Mouse (Mus musculus): ENCODE results near the gene Ankrd13a. TPM values are rescaled to one million over a fixed set of nuclear protein-coding genes. Genes with fewer than 3 reads are reported as not detected.

Gene Ankrd13a
- total RNA-seq (2021), result 10 to 100 TPM; 41.1 to 43.1 TPM

DNA sequence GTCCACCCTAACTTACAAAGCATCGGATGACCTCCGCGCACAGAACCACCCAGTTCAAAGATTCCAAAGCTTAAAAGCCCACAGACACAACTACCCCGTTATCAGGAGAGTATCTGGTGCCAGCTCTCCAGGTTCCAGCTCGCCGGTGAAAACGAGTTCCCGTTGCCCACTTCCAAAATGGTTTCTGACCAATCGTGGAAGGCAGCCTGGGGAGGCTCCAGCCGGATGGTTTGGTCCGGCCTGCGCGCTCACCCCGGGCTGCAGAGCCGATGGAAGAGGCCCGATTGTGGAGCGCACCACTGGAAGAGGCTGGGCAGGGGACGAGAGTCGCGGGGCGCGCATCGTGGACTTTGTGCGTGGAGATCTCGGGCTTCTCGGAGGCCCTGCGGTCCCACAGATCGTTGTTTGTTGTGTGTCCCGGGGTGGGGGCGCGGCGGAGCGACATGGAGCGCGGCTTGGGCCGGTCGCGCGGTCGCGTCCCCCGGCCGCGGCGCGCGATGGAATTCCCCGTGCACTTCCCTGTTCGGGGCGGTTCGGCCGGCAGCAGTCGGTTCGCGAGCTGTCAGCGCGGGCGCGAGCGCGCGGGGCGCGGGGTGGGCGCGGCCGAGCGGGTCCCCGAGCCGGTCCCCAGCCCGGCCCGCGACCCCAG lies at the start of gene Ankrd13a:
Gene Ankrd13a, plus strand, starts transcription at position 275 of the 649 bp plus-strand sequence.
- peak; percentile 72 to 88 for DNase-seq (ENCODE audit: extremely low spot score in 1 of 2, low spot score in 1 of 2)

DNA sequence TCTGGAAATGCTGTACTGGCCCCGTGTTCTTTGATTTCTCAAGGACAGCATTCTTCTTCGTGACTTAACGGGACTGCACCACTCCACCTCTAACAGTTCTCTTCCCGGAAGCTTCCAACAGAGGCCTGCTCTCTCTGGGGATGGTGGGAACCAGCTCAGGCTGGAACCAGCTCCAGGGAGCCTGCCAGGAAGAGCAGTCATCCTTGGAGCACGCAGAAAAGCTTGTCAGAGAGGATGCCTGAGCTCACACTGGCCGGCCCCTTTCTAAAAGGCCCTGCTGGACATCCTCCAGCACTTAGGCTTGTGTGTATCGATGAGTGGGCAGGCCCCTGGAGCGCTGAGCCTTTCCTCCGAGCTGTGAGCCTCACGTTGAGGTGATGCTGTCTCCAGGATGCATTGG lies 46.3 kb upstream of the Ankrd13a start:
- DNase-seq (ENCODE audit: extremely low spot score in 1 of 2, low spot score in 1 of 2), result no peak

DNA sequence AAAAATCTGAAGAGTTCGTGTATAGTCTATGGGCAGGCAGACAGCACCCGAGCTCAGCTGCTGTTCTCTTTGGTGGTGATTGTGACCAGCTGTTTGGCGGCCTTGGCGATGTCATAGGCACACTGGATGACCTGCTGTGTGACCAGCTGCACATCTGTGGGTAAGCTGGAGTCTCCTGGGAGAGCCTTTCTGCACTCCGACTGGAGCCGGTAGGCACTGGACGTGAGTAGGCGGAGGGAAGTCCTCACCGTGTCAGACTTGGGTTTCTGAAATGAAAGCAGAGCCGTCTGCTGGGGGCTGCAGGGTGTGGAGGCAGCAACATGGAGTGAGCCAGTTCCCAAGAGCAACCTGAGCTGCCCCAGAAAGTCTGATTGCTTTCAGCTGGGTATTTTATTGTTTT lies 44.3 kb upstream of the Ankrd13a start:
- no peak for DNase-seq (ENCODE audit: extremely low spot score in 1 of 2, low spot score in 1 of 2)

DNA sequence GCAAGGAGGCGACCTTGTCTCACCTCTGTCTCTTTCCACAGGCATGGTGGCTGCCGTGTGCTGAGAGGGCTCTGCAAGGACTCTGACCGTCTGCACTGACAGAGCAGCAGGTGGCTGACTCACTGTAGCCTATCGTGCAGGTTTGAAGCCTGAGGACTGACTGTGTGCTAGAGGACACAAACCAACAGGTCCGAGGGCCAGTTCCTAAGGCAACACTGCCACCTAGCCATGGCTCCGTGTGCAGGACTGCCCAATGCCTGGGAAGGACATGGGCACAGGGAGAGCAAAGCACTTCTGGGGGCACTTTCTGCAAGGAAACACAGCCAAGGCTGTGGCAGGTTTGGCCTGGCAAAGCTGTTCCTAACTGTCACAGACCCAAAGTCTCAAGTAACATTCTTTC lies 43.0 kb upstream of the Ankrd13a start:
- DNase-seq (ENCODE audit: extremely low spot score in 1 of 2, low spot score in 1 of 2), result no peak

DNA sequence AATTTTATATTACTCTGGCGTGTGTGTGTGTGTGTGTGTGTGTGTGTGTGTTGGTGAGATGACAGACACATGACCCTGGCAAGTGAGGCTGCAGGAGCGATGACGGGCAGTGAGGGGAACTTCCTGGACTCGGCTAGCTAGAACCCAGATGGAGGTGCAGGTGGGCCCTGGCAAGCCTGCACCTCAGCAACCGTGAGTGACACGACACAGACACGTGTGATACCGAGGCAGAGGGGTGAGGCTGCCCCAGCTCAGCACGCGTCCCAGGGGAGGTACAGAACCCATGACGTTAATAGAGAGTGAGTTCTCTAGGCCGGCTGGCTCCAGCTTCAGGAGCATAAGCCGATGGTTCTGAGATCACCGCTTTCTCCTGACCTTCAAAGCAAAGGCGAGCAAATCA lies 42.5 kb upstream of the Ankrd13a start:
- DNase-seq (ENCODE audit: extremely low spot score in 1 of 2, low spot score in 1 of 2), result no peak

DNA sequence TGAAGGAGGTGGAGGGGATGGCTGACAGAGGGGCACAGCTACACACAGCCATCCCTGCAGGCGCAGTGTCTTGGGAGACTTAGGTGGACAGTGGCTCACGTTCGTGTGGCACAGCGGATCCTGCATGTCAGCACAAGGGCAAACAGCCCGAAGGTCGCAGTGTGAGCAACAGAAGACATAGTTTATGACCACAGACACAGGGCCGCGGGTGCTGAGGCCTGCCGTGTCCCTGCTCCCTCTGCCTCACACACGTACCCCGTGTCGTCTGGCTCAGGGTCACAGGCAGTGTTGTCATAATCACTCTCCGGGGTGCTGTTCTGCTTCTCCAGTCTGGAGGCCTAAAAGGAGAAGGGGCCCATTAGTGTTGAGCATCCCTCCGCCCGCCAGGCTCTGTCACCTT lies 40.9 kb upstream of the Ankrd13a start:
- no peak for DNase-seq (ENCODE audit: extremely low spot score in 1 of 2, low spot score in 1 of 2)

DNA sequence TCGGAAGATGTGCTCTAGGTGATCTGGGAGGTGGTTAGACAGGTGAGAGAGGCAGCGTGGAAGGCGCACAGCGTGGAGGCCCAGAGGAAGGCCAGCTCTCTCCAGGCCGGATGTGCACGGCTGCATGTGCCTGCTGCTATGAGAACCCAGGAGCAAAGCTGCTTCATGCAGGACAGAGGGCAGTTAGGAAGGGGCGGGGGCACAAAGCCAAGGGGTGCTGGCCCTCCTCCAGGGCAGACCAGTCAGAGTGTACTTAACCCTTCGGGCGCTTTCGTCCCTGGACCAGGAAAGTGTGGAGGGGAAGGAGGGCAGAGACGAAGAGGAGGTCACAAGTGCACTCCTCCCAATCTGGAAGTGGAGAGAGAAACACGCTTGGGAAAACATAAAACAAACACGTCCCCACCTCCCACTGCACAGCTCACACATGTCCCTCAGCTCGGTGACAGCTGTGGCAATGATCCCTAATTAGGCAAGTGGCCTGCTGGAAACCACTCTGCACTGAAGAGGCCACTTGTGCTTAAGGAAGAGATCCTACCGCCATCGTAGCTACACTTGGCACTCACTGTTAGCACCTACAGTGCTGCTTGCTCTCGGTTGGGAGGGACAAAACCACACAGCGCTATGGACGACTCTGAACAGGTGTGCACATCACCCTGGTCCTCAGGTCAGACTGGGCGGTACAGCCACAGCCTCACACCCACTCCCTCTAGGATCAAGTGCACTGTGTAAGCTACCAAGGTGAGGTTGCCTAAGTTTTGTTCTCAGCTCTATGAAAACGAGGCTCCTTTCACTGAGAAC lies 37.2 kb upstream of the Ankrd13a start:
- no peak for DNase-seq (ENCODE audit: extremely low spot score in 1 of 2, low spot score in 1 of 2)

DNA sequence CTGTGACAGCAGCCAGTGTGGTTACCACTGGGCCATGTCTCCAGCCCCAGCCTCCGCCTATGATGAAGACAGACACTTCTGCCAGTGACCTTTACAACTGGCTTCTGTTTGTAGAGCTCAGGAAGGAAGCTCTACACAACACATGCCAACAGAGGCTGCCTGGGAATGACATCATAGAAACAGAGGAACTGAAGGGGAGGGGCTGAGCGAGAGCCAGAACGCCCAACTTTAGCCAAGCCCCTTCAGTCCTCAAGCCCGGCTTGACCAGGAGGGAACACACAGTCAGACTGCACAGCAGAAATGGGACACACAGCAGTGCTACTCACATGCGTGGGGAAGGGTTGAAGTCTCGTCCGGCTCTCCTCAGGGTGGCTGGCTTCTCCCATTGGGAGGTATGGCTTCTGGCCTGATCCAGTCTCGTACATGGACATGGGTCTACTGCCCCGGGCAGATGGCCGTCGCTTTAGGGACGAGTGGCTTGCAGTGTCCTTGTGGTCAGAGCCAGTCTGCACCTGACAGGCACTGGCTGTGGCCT lies 35.7 kb upstream of the Ankrd13a start:
- DNase-seq (ENCODE audit: extremely low spot score in 1 of 2, low spot score in 1 of 2), result no peak

DNA sequence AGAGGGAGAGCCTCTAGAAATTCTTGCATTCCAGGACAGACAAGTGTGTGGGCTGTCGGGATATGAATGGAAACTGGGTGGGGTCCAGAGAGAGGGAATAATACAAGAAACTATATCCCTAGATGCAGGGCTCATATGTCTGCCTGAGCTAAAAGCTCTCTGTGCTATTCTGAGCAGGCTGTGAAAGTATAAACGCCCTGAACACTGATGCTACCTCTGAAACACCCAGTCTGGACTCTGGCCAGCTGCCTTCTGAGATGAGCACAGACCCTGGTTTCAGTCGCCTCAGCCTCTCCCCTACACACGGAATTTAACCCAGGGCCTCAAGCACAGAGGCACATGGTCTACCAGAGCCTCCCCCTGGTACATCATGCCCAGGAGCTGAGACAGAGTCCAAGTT lies 33.9 kb upstream of the Ankrd13a start:
- no peak for DNase-seq (ENCODE audit: extremely low spot score in 1 of 2, low spot score in 1 of 2)

DNA sequence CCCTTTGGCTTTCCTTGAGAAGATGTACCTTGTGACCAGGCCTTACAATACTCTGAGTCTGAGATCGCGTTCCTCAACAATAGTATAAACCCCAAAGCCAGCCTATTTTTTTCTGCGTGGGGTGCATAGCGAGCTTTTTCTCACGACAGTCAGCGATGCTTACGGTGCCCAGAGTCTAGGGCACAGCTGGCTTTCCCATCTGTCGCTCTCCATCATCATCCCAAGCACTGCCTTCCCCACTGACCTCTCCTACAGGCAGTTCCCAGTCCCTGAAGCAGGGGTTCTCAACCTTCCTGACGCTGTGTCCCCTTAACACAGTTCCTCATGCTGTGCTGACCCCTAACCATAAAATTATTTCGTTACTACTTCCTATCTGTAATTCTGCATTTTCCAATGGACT lies 31.9 kb upstream of the Ankrd13a start:
- DNase-seq (ENCODE audit: extremely low spot score in 1 of 2, low spot score in 1 of 2), result no peak

DNA sequence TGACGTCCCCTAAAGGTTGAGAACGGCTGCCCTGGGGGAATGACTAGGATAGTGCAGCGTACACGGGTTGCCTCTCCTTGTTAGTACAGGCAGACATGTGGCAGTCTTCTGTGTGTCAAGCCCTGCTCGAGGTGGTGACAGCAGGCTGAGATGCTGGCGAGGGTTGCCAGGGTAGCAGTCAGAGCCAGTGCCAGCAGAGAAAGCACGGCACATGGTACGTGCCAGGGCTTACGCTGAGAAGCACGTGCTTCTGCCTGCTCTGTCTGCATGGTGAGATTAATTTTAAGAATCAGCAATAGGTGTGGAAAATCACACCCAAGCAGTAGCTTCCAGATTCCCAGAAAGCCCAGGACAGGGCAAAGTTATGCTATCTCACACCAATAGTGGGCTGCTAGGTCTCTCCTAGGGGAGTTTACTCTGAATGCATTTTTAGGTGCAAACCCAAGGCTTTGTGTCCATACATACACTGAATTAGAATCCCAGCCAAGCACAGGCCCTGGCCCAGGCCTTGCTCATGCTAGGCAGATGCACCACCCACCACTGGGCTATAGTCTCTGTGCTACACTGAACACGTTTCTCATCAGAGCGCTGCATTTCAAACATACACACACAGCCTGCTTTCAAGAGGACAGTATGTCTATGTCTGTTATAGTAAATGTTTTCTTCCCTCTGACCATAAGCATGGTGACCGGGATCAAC lies 31.3 kb upstream of the Ankrd13a start:
- DNase-seq (ENCODE audit: extremely low spot score in 1 of 2, low spot score in 1 of 2), result peak; percentile 33 to 37

DNA sequence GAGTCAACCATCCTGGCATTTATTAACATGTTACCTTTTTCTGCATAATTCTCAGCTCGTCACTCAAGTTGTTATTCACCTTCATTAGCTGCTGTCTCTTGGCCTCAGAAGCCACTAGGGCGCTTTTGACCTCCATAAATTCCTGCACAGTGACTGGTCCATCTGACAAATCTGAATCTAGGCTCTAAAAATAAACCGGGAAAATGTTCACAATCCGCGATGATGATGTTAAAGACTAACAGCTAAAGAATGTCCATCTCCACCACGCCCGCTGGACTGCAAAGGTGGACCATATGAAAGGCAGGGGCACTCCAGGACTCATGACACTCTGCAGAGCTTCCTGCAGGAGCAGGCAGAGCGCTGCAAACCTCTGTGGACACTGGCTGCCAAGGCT lies 30.8 kb upstream of the Ankrd13a start:
- no peak for DNase-seq (ENCODE audit: extremely low spot score in 1 of 2, low spot score in 1 of 2)

DNA sequence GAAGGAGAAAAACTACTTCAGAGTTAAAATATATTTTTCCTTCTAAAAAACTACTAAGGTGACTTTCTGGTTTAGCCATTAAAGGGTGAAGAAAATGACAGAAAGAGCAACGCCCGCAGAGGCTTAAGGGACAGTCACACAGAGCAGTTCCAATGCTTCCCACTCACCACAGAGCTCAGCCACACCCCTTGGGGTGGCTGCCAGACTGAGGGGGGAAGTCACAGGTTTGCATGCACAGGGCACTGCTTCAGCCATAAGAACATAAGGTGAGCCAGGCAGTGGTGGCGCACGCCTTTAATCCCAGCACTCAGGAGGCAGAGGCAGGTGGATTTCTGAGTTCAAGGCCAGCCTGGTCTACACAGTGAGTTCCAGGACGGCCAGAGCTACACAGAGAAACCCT lies 28.9 kb upstream of the Ankrd13a start:
- no peak for DNase-seq (ENCODE audit: extremely low spot score in 1 of 2, low spot score in 1 of 2)

DNA sequence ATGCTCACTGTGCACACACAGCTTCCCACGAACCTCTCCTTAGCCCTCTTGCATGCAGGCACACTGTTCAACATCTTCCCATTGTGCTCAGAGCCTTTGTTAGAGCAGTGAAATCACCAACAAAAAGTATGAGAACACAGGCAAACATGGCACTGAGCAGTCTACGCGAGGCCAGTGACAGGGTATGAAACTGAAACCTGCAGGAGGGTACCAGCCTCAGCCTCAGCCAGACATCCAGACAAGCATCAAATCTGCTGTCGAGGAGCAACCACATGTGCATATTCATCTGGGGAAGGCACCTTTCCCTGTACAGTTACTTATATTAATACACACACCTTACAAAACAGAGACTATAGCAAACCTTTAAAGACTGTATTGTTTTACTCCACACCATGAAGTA lies 27.6 kb upstream of the Ankrd13a start:
- no peak for DNase-seq (ENCODE audit: extremely low spot score in 1 of 2, low spot score in 1 of 2)

DNA sequence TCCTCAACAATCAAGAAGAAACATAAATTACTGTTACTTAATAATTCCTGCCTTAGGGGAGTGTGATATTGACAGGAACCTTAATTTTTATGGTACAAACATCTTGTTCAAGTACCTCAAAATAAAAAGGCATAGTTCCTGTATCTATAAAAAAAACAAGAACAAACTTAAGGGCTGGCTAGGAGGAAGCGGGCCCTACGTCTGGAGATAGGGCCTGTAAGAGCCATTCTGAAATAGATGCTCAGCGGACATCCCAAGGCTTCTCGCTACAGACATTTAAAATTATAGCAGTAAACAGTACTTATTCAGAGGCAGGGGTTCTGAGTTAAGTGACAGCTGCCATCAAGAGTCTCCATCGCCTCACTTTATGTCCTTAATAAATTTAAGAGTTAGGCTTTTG lies 27.0 kb upstream of the Ankrd13a start:
- no peak for DNase-seq (ENCODE audit: extremely low spot score in 1 of 2, low spot score in 1 of 2)

DNA sequence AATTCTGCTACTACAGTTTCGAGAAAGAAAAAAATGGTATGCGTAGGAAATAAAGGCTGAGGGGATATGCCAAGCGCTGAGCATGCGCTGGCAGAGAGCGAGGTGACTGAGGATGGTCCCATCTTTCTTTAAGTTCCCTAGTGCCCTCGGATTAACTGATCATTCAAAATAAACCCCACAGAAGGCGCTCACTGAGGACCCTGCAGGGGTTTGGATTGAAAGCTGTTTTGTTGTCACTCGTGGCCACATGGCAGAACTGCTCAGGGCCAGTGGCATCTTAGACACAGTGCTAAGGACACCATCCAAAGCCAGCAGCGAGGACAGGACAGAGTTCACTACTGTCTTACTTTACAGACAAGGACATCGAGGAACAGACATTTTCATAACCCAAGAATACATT lies 24.2 kb upstream of the Ankrd13a start:
- no peak for DNase-seq (ENCODE audit: extremely low spot score in 1 of 2, low spot score in 1 of 2)

DNA sequence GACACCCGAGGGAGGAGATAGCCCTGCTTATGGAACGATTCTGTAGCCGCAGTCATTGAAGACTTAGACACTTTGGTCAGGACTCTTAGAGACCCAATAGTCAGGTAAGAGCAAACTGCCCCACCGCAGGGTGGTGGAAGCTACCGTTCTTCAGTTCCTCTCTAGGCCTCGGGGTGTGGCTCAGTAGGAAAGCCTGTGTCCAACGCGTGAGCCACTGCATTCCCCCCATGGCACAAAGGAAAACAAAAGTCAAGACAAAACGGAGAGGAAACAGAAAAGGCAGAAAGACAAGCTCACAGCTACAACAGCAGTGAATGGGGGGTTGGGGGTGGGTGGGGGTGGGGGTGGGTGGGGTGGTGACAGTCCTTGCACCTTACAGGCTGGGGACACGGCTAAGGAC lies 22.1 kb upstream of the Ankrd13a start:
- no peak for DNase-seq (ENCODE audit: extremely low spot score in 1 of 2, low spot score in 1 of 2)

DNA sequence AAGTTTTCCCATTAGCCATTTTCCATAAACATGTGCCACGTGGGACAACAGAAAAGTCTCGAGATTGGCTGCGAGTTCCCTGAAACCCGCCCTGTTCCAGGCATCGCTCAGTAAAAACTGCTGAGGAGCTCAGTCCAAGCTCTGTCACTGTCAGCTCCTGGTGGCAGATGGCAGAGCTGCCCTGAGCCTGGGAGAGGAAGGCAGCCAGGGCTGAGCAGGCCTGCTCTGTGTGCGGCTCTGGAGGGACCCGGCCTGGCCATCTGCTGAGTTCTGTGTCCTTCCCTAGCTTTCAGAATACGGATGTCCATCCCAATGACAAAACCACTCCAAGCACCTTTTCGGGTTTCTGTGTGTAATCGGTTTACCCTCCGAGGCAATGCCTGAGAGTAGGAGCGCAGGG lies 21.1 kb upstream of the Ankrd13a start:
- DNase-seq (ENCODE audit: extremely low spot score in 1 of 2, low spot score in 1 of 2), result no peak

DNA sequence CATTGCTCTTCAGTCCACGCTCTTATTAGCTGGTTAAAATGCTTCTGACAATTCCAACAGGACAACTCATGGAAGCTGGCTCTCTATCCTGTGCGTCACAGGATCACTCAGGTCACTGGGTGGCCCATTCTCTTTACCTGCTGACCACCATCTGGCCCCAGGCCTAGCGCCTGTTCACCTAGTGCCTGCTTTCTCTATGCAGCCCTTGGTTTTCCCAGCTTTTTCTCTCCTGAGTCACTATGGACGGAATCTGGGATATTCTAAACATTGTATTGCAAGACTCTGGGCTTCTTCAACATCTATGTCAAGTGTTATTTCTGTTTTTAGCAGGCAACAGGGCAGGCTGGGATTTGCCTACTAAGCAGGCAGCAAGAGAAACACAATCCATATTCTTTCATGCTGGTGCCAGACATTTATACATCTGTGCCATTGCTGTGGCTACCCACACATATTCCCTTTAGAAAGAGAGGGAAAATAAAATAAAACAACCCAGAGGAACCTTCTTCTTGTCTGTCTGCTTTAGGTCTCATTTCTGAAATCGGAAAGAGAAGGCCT lies 14.9 kb upstream of the Ankrd13a start:
- no peak for DNase-seq (ENCODE audit: extremely low spot score in 1 of 2, low spot score in 1 of 2)

DNA sequence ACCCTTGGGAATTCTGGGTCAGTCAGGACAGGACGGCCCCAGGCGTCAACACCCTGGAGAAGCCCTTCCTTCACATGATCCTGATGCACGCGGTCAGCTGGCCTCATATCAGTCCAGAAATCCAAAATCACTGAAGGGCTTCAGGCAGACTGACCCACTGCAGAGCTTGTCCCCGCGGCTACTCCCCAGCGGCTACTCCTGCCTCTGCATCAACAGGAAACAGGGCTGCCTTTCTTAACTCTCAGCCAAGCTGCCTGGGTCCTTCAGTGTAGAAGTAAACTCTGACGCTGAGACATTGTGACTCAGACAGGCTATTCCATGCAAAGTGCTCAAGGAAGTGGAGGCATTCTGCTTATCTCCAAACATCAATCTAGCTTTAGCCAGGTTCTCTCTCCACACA lies 12.5 kb upstream of the Ankrd13a start:
- DNase-seq (ENCODE audit: extremely low spot score in 1 of 2, low spot score in 1 of 2), result no peak
